8 mouse cellular contexts compared by ENCODE assay signal in the genomic region with DNA sequence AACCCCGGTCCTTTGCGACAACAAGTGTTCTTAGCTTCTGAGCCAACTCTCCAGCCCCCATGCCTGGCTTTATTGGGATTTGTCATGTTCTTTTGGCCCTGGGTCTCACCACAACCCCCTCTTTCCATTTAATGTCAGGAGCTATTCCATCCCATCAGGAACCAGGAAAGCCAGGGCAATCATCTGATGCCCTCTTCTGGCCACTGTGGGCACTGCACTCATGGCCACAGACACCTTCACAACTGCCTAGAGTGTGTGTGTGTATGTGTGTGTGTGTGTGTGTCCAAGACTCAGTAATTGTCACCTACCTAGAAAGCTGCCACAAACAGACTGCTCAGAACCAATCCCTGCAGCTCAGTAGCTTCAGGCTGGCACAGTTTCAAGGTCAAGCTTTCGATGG. TPM values are rescaled to one million over a fixed set of nuclear protein-coding genes. Genes with fewer than 3 reads are reported as not detected.
DNase-seq lines count a peak whose midpoint lies in the region.

No protein-coding gene starts in this region.

- intact Hi-C loops in gastrocnemius, postnatal 14 days (cut with DNase I; ENCODE audit: low total_unique reads), result no loop called here

- DNase-seq in gastrocnemius, postnatal 10 days, result peak; percentile 41
- DNase-seq in gastrocnemius, postnatal 14 days, result no peak
- peak; percentile 26 for DNase-seq in right cerebral cortex, postnatal 14 days
- no peak for DNase-seq in right cerebral cortex, postnatal 25 days
- DNase-seq in adrenal gland, postnatal 36 days, result peak; percentile 61 to 63
- peak; percentile 66 to 85 for DNase-seq in kidney, postnatal 36 days
- DNase-seq in retina, postnatal 1 day, result peak; percentile 66
- no peak for DNase-seq in frontal cortex, postnatal 10 days (ENCODE audit: low spot score in 2 of 2)

RNA-seq across cellular contexts. Expression of a gene that starts 23.0 kb away (rescaled TPM):
- total RNA-seq in gastrocnemius, postnatal 10 days (2021), result 10 to 100 TPM; 57.4 to 65.4 TPM
- total RNA-seq in gastrocnemius, postnatal 14 days (2021), result 10 to 100 TPM; 41.1 to 49.5 TPM
- 100 to 1,000 TPM; 100 to 113 TPM for total RNA-seq in adrenal gland, postnatal 36 days (2021)

RNA-seq across cellular contexts. Expression of a gene that starts 23.5 kb away (rescaled TPM):
- 1 to 10 TPM; 2.9 to 6.0 TPM for total RNA-seq in gastrocnemius, postnatal 10 days (2021)
- total RNA-seq in gastrocnemius, postnatal 14 days (2021), result 1 to 10 TPM; 5.6 to 6.0 TPM
- total RNA-seq in adrenal gland, postnatal 36 days (2021), result 1 to 10 TPM; 2.4 to 7.4 TPM

RNA-seq across cellular contexts. Expression of a gene that starts 25.1 kb away (rescaled TPM):
- 1 to 10 TPM; 2.9 to 3.9 TPM for total RNA-seq in gastrocnemius, postnatal 10 days (2021)
- total RNA-seq in gastrocnemius, postnatal 14 days (2021), result 1 to 10 TPM; 2.2 to 2.7 TPM
- total RNA-seq in adrenal gland, postnatal 36 days (2021), result 1 to 10 TPM; 5.0 to 10.0 TPM

RNA-seq across cellular contexts. Expression of a gene that starts 46.8 kb away (rescaled TPM):
- total RNA-seq in gastrocnemius, postnatal 10 days (2021), result 10 to 100 TPM; 38.3 to 41.8 TPM
- total RNA-seq in gastrocnemius, postnatal 14 days (2021), result 10 to 100 TPM; 18.3 to 24.5 TPM
- 10 to 100 TPM; 44.4 to 51.3 TPM for total RNA-seq in adrenal gland, postnatal 36 days (2021)

Comparison
In these comparisons a context has a peak if more than half of its experiments do, and no peak if none do; other contexts are left out.
1. DNase-seq: peak in gastrocnemius, postnatal 10 days (single experiment), right cerebral cortex, postnatal 14 days (single experiment), adrenal gland, postnatal 36 days (2 of 2), kidney, postnatal 36 days (2 of 2) and retina, postnatal 1 day (single experiment); none in gastrocnemius, postnatal 14 days (single experiment), right cerebral cortex, postnatal 25 days (single experiment) and frontal cortex, postnatal 10 days (0 of 2).